Mouse (Mus musculus) gastrocnemius, postnatal 25 days (tissue): ENCODE measurements around the gene Lmnb2. TPM values are rescaled to one million over a fixed set of nuclear protein-coding genes. Genes with fewer than 3 reads are reported as not detected.

Experiments
- DNase-seq: peaks from one replicate; pipeline ENCODE4 v3.0.0; 2022
- total RNA-seq, 2 experiments: library from RNA; stranded (reverse); gene quantifications; 1 replicate in 1 of 2; 2 replicates in 1 of 2; pipeline ENCODE4 v1.2.3; 2021

Gene Lmnb2
- total RNA-seq, 2 experiments from 2014 or later = 3.7 to 5.1 TPM

- no peak for DNase-seq
These were observed 61.1 kb downstream of the Lmnb2 start for GRCm38 (mm10) chr10:80856908-80857307.

GRCm38 (mm10) chr10:80856267-80856666 lies 61.8 kb downstream of the Lmnb2 start:
- DNase-seq = no peak

GRCm38 (mm10) chr10:80855749-80856073 lies 62.3 kb downstream of the Lmnb2 start:
- DNase-seq = no peak

GRCm38 (mm10) chr10:80854913-80855748 lies 62.9 kb downstream of the Lmnb2 start, which contains the start of the genes Lsm7 and Sppl2b:
Lsm7 (minus strand) TSS chr10:80855209.
Sppl2b (plus strand) TSS chr10:80855275.
- peak; percentile 95 for DNase-seq

Other genes with a start within 250 kb of the Lmnb2 start
- 100 to 1,000 TPM; 243 to 270 TPM for gene Mknk2, start 240.1 kb downstream of the Lmnb2 start, total RNA-seq
- gene Mob3a, start 216.3 kb downstream of the Lmnb2 start, total RNA-seq = 1 to 10 TPM; 5.7 to 6.8 TPM
- gene Izumo4, start 216.1 kb downstream of the Lmnb2 start, total RNA-seq = 1 to 10 TPM; 2.4 to 3.8 TPM
- gene Ap3d1, start 176.0 kb downstream of the Lmnb2 start, total RNA-seq = 10 to 100 TPM; 22.1 to 25.0 TPM
- 10 to 100 TPM; 24.6 TPM for gene Dot1l, start 163.0 kb downstream of the Lmnb2 start, total RNA-seq
- gene Sf3a2, start 120.0 kb downstream of the Lmnb2 start, total RNA-seq = 10 to 100 TPM; 24.0 to 24.9 TPM
- 10 to 100 TPM; 22.4 to 27.3 TPM for gene Plekhj1, start 119.6 kb downstream of the Lmnb2 start, total RNA-seq
- under 1 TPM; 0.20 to 0.21 TPM for gene Amh, start 113.0 kb downstream of the Lmnb2 start, total RNA-seq
- 100 to 1,000 TPM; 395 to 415 TPM for gene Jsrp1, start 104.7 kb downstream of the Lmnb2 start, total RNA-seq
- gene Oaz1, start 91.6 kb downstream of the Lmnb2 start, total RNA-seq = 100 to 1,000 TPM; 651 to 657 TPM
- gene Lingo3, start 74.2 kb downstream of the Lmnb2 start, total RNA-seq = 10 to 100 TPM; 13.3 to 15.5 TPM
- gene Lsm7, start 63.0 kb downstream of the Lmnb2 start, total RNA-seq = 10 to 100 TPM; 19.0 to 22.3 TPM
- 10 to 100 TPM; 21.7 to 23.6 TPM for gene Sppl2b, start 63.0 kb downstream of the Lmnb2 start, total RNA-seq
- not detected for gene Tmprss9, start 46.4 kb downstream of the Lmnb2 start, total RNA-seq
- gene Timm13, start 17.3 kb downstream of the Lmnb2 start, total RNA-seq = 100 to 1,000 TPM; 114 to 125 TPM
- gene Gadd45b, start 11.8 kb upstream of the Lmnb2 start, total RNA-seq = 10 to 100 TPM; 12.7 to 30.0 TPM
- 1 to 10 TPM in 1 of 2 experiments, under 1 TPM in 1; 0.61 to 1.1 TPM for gene Gng7, start 96.7 kb upstream of the Lmnb2 start, total RNA-seq
- gene Diras1, start 107.4 kb upstream of the Lmnb2 start, total RNA-seq = under 1 TPM in 1 of 2 experiments, not detected in 1; 0.51 TPM
- gene Slc39a3, start 119.2 kb upstream of the Lmnb2 start, total RNA-seq = 10 to 100 TPM; 13.5 to 13.9 TPM
- 10 to 100 TPM; 82.2 to 85.2 TPM for gene Sgta, start 141.9 kb upstream of the Lmnb2 start, total RNA-seq
- 10 to 100 TPM; 18.5 to 22.9 TPM for gene Thop1, start 151.8 kb upstream of the Lmnb2 start, total RNA-seq
- under 1 TPM; 0.10 to 0.83 TPM for gene Creb3l3, start 180.6 kb upstream of the Lmnb2 start, total RNA-seq
- 100 to 1,000 TPM; 149 to 161 TPM for gene Map2k2, start 187.7 kb upstream of the Lmnb2 start, total RNA-seq
- gene Zbtb7a, start 217.0 kb upstream of the Lmnb2 start, total RNA-seq = 10 to 100 TPM; 21.4 to 22.3 TPM
- gene Pias4, start 249.7 kb upstream of the Lmnb2 start, total RNA-seq = 10 to 100 TPM; 11.7 to 14.2 TPM